Mouse (Mus musculus) myocyte (in vitro differentiated cells): ENCODE measurements around the gene C2cd4d. TPM values are rescaled to one million over a fixed set of nuclear protein-coding genes. Genes with fewer than 3 reads are reported as not detected.

ENCODE experiments used
- H3K27me3 ChIP-seq: one replicate; pipeline ENCODE4 v1.6.1; 2011; ENCODE audit not compliant: control insufficient read depth, insufficient read depth, insufficient read length
- H3K36me3 ChIP-seq: one replicate; pipeline ENCODE4 v1.6.1; 2011; ENCODE audit not compliant: control insufficient read depth, insufficient read depth
- H3K4me2 ChIP-seq: one replicate; pipeline ENCODE4 v1.6.1; 2011; ENCODE audit warnings: low read depth, control low read depth
- H3K4me3 ChIP-seq: one replicate; pipeline ENCODE4 v1.5.1; 2011; ENCODE audit warnings: mild to moderate bottlenecking, control low read depth, moderate library complexity
- H3K79me2 ChIP-seq: one replicate; pipeline ENCODE4 v1.6.1; 2011; ENCODE audit not compliant: control insufficient read depth, insufficient read depth
- H3ac ChIP-seq: one replicate; pipeline ENCODE4 v1.6.1; 2011; ENCODE audit not compliant: control insufficient read depth, insufficient read length
- CEBPB ChIP-seq: IDR thresholded peaks from 2 replicates; pipeline ENCODE4 v1.6.1; 2011; ENCODE audit warnings: mild to moderate bottlenecking, moderate library complexity; ENCODE audit not compliant: poor library complexity, insufficient read depth, severe bottlenecking
- E2F4 ChIP-seq: IDR thresholded peaks from one replicate; pipeline ENCODE4 v1.6.1; 2011; ENCODE audit warnings: mild to moderate bottlenecking, control low read depth, moderate library complexity; ENCODE audit not compliant: insufficient read depth
- MAX ChIP-seq: IDR thresholded peaks from one replicate; pipeline ENCODE4 v1.6.1; 2011; ENCODE audit warnings: low read depth, mild to moderate bottlenecking, control low read depth
- MYOD1 ChIP-seq, 3 experiments: IDR thresholded peaks; one replicate each; pipeline ENCODE4 v1.6.1; 2011; ENCODE audit warnings: control low read depth in 2 of 3, low read depth in 2 of 3, mild to moderate bottlenecking in 2 of 3, moderate library complexity in 1 of 3; ENCODE audit not compliant: insufficient read length in 2 of 3, control insufficient read depth in 1 of 3
- MYOG ChIP-seq, 3 experiments: IDR thresholded peaks; one replicate each; pipeline ENCODE4 v1.6.1; 2011; ENCODE audit warnings: control low read depth in 2 of 3, low read depth in 2 of 3, mild to moderate bottlenecking in 2 of 3; ENCODE audit not compliant: insufficient read length in 2 of 3, control insufficient read depth in 1 of 3, insufficient read depth in 1 of 3
- POLR2A ChIP-seq: IDR thresholded peaks from one replicate; pipeline ENCODE4 v1.6.1; 2011; ENCODE audit warnings: low read depth, mild to moderate bottlenecking, control low read depth, moderate library complexity; ENCODE audit not compliant: insufficient read length
- POLR2AphosphoS2 ChIP-seq: IDR thresholded peaks from one replicate; pipeline ENCODE4 v1.6.1; 2011; ENCODE audit warnings: low read depth, control low read depth; ENCODE audit not compliant: insufficient read length
- REST ChIP-seq: IDR thresholded peaks from one replicate; pipeline ENCODE4 v1.6.1; 2011; ENCODE audit warnings: mild to moderate bottlenecking, control low read depth, moderate library complexity; ENCODE audit not compliant: insufficient read depth, insufficient read length
- SRF ChIP-seq: IDR thresholded peaks from one replicate; pipeline ENCODE4 v1.6.1; 2011; ENCODE audit warnings: low read depth; ENCODE audit not compliant: control insufficient read depth, insufficient read length
- TCF12 ChIP-seq: IDR thresholded peaks from one replicate; pipeline ENCODE4 v1.6.1; 2011; ENCODE audit warnings: mild to moderate bottlenecking, control low read depth; ENCODE audit not compliant: poor library complexity, insufficient read depth, severe bottlenecking
- TCF3 ChIP-seq: IDR thresholded peaks from one replicate; pipeline ENCODE4 v1.6.1; 2011; ENCODE audit warnings: low read depth, control low read depth; ENCODE audit not compliant: insufficient read length
- USF1 ChIP-seq: IDR thresholded peaks from one replicate; pipeline ENCODE4 v1.6.1; 2011; ENCODE audit warnings: low read depth, mild to moderate bottlenecking, control low read depth, moderate library complexity
- polyA plus RNA-seq: library from polyadenylated mRNA; unstranded; fragments of >200 nt; fragmentation: generic; extraction: Trizol; gene quantifications from one replicate; pipeline ENCODE4 v1.2.1, GENCODE M21; 2012; ENCODE audit warnings: missing spikeins

C2cd4d gene
- polyA plus RNA-seq, 1 experiment: not detected

GRCm38 (mm10) chr3:94373597-94374011, 11.4 kb downstream of the C2cd4d start:
- TF ChIP-seq CEBPB (no peak), E2F4 (no peak), TCF3 (no peak), POLR2A (no peak), SRF (no peak), MYOG (IDR thresholded peaks at IDR 0.05; ENCODE audit: control insufficient read depth in 1 of 3, insufficient read depth in 1 of 3, insufficient read length in 2 of 3, low read depth in 2 of 3) (no peak), POLR2AphosphoS2 (no peak)
- H3K4me3 ChIP-seq: no peak overlapping the region
- H3K27me3 ChIP-seq: no peaks in the 10 kb centered on the region
- H3K79me2 ChIP-seq: no peaks in the 10 kb centered on the region
- H3K4me2 ChIP-seq: no peak overlapping the region
- no peaks in the 10 kb centered on the region for H3K36me3 ChIP-seq
- H3ac ChIP-seq: no peak overlapping the region

- H3K4me2 ChIP-seq: no peak overlapping the region
- no peaks in the 10 kb centered on the region for H3K79me2 ChIP-seq
- H3ac ChIP-seq: no peak overlapping the region
- TF ChIP-seq MYOD1 (IDR thresholded peaks at IDR 0.05; ENCODE audit: control insufficient read depth in 1 of 3, insufficient read length in 2 of 3, low read depth in 2 of 3): no peak
- TF ChIP-seq SRF: no peak
- TF ChIP-seq E2F4: no peak
- no peak for TF ChIP-seq TCF3
- no peaks in the 10 kb centered on the region for H3K27me3 ChIP-seq
- H3K4me3 ChIP-seq: no peak overlapping the region
- no peaks in the 10 kb centered on the region for H3K36me3 ChIP-seq
Measured at GRCm38 (mm10) chr3:94374636-94375035, 12.4 kb downstream of the C2cd4d start.

DNA sequence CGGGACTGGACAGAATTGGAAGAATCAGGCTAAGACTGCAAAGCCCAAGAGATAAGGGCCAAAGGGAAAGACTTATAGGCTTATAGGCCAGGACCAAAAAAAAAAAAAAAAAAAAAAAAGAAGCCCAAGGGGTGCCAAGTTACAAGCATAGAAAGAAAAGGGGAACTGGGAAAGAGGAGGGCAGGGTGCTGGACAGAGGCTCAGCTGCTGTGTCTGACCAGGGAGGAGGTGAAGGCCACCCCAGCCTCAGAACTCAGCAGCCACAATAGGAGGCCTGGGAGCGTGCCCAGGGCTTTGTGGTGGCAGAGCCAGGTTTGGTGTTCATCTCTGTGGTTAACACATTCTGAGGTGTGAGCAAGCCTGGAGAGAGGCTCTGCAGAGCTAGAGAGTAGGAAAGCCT, 12.9 kb downstream of the C2cd4d start:
- H3K79me2 ChIP-seq: no peaks in the 10 kb centered on the region
- H3ac ChIP-seq: no peak overlapping the region
- H3K4me3 ChIP-seq: no peak overlapping the region
- H3K27me3 ChIP-seq: no peaks in the 10 kb centered on the region
- no peak for TF ChIP-seq POLR2A
- no peak for TF ChIP-seq SRF
- no peak for TF ChIP-seq USF1
- peak; percentile 55 for TF ChIP-seq REST
- no peak for TF ChIP-seq TCF12
- TF ChIP-seq MYOD1 (IDR thresholded peaks at IDR 0.05; ENCODE audit: control insufficient read depth in 1 of 3, insufficient read length in 2 of 3, low read depth in 2 of 3): peak in 1 of 3 experiments; percentile 50
- no peak for TF ChIP-seq E2F4
- no peak for TF ChIP-seq MAX
- no peak for TF ChIP-seq TCF3
- no peak for TF ChIP-seq POLR2AphosphoS2
- no peak for TF ChIP-seq CEBPB
- peak in 1 of 3 experiments; percentile 56 for TF ChIP-seq MYOG (IDR thresholded peaks at IDR 0.05; ENCODE audit: control insufficient read depth in 1 of 3, insufficient read depth in 1 of 3, insufficient read length in 2 of 3, low read depth in 2 of 3)
- H3K36me3 ChIP-seq: no peaks in the 10 kb centered on the region
- no peak overlapping the region for H3K4me2 ChIP-seq

GRCm38 (mm10) chr3:94375861-94376260, 13.6 kb downstream of the C2cd4d start:
- no peaks in the 10 kb centered on the region for H3K79me2 ChIP-seq
- TF ChIP-seq SRF (no peak), E2F4 (no peak), POLR2AphosphoS2 (no peak)
- H3K36me3 ChIP-seq: no peaks in the 10 kb centered on the region
- no peak overlapping the region for H3K4me3 ChIP-seq
- H3K27me3 ChIP-seq: no peaks in the 10 kb centered on the region
- H3K4me2 ChIP-seq: no peak overlapping the region
- no peak overlapping the region for H3ac ChIP-seq

GRCm38 (mm10) chr3:94377028-94377923, 15.0 kb downstream of the C2cd4d start:
- no peak overlapping the region for H3K4me3 ChIP-seq

More at GRCm38 (mm10) chr3:94377028-94377923, 15.0 kb downstream of the C2cd4d start:
- Histone ChIP-seq H3K27me3 (no peaks in the 10 kb centered on the region), H3K4me2 (no peak overlapping the region), H3ac (no peak overlapping the region), H3K36me3 (no peaks in the 10 kb centered on the region), H3K79me2 (no peaks in the 10 kb centered on the region)
- no peak for TF ChIP-seq POLR2AphosphoS2
- TF ChIP-seq USF1: no peak
- TF ChIP-seq SRF: no peak
- TF ChIP-seq E2F4: no peak
- TF ChIP-seq POLR2A: no peak
